Mouse (Mus musculus): ENCODE results near the gene Defb45. TPM values are rescaled to one million over a fixed set of nuclear protein-coding genes. Genes with fewer than 3 reads are reported as not detected.

Defb45 gene
- not detected in 2 replicates for polyA plus RNA-seq (2014; fragmentation: Nextera tagmentation; extraction: Ambion mirVana)

- DNase-seq (ENCODE audit: low spot score, missing footprints): peak; percentile 19
- Histone ChIP-seq H3K27ac (ENCODE audit: low read depth, low read length) (no peak within 1 kb of the TSS), H3K4me3 (ENCODE audit: low read depth, low read length) (no peak within 1 kb of the TSS), H3K27me3 (ENCODE audit: control insufficient read depth, insufficient read depth, low read length) (no peaks in the 10 kb centered on the region), H3K36me3 (ENCODE audit: control insufficient read depth, insufficient read depth, low read length) (no peaks in the 10 kb centered on the region), H3K4me2 (no peak within 1 kb of the TSS), H3K9me3 (ENCODE audit: control insufficient read depth, low read length) (no peaks in the 10 kb centered on the region), H3K9ac (ENCODE audit: low read length) (no peak within 1 kb of the TSS), H3K4me1 (ENCODE audit: control insufficient read depth, insufficient read depth, low read length) (no peaks in the 10 kb centered on the region)
- no peak for ATAC-seq (ENCODE audit: low FRiP score)
- 72% methylated on average over 7 of the region's 7 CpGs for WGBS
Observed at GRCm38 (mm10) chr2:152599299-152599698, at the start of gene Defb45. Gene Defb45, minus strand, starts transcription at chr2:152599399.

- ATAC-seq (ENCODE audit: low FRiP score) (no peak), DNase-seq (ENCODE audit: low spot score, missing footprints) (peak; percentile 87)
- WGBS: 20% methylated on average over 11 of the region's 11 CpGs
- H3K36me3 ChIP-seq (ENCODE audit: control insufficient read depth, insufficient read depth, low read length): no peaks in the 10 kb centered on the region
- H3K27ac ChIP-seq (ENCODE audit: low read depth, low read length): peak overlapping the region; percentile 14; the same call in 1 of the 2 replicates
- no peaks in the 10 kb centered on the region for H3K27me3 ChIP-seq (ENCODE audit: control insufficient read depth, insufficient read depth, low read length)
- H3K4me3 ChIP-seq (ENCODE audit: low read depth, low read length): no peak overlapping the region
- H3K4me1 ChIP-seq (ENCODE audit: control insufficient read depth, insufficient read depth, low read length): peaks cover 5% of the 10 kb centered on the region; the same call in 1 of the 2 replicates
- no peak overlapping the region for H3K4me2 ChIP-seq
- H3K9ac ChIP-seq (ENCODE audit: low read length): no peak overlapping the region; the same call in 1 of the 2 replicates
- no peaks in the 10 kb centered on the region for H3K9me3 ChIP-seq (ENCODE audit: control insufficient read depth, low read length)
Observed at GRCm38 (mm10) chr2:152639406-152640113, 40.4 kb upstream of the Defb45 start.

- Histone ChIP-seq H3K4me1 (ENCODE audit: control insufficient read depth, insufficient read depth, low read length) (peaks cover 5% of the 10 kb centered on the region; the same call in 1 of the 2 replicates), H3K4me2 (no peak overlapping the region), H3K27me3 (ENCODE audit: control insufficient read depth, insufficient read depth, low read length) (no peaks in the 10 kb centered on the region), H3K36me3 (ENCODE audit: control insufficient read depth, insufficient read depth, low read length) (no peaks in the 10 kb centered on the region), H3K9ac (ENCODE audit: low read length) (no peak overlapping the region), H3K9me3 (ENCODE audit: control insufficient read depth, low read length) (no peaks in the 10 kb centered on the region), H3K4me3 (ENCODE audit: low read depth, low read length) (no peak overlapping the region), H3K27ac (ENCODE audit: low read depth, low read length) (no peak overlapping the region)
- ATAC-seq (ENCODE audit: low FRiP score): no peak
- DNase-seq (ENCODE audit: low spot score, missing footprints): no peak
- whole genome bisulfite sequencing: 57% methylated on average over 6 of the region's 6 CpGs
Observed at GRCm38 (mm10) chr2:152638865-152639264, 39.7 kb upstream of the Defb45 start.

GRCm38 (mm10) chr2:152637381-152637780, 38.2 kb upstream of the Defb45 start:
- H3K9ac ChIP-seq (ENCODE audit: low read length): no peak overlapping the region
- WGBS: 88% methylated on average over 4 of the region's 4 CpGs
- ATAC-seq (ENCODE audit: low FRiP score) (no peak), DNase-seq (ENCODE audit: low spot score, missing footprints) (no peak)
- H3K36me3 ChIP-seq (ENCODE audit: control insufficient read depth, insufficient read depth, low read length): no peaks in the 10 kb centered on the region
- no peaks in the 10 kb centered on the region for H3K27me3 ChIP-seq (ENCODE audit: control insufficient read depth, insufficient read depth, low read length)
- H3K4me1 ChIP-seq (ENCODE audit: control insufficient read depth, insufficient read depth, low read length): peaks cover 5% of the 10 kb centered on the region; the same call in 1 of the 2 replicates
- H3K4me2 ChIP-seq: no peak overlapping the region
- no peaks in the 10 kb centered on the region for H3K9me3 ChIP-seq (ENCODE audit: control insufficient read depth, low read length)
- no peak overlapping the region for H3K27ac ChIP-seq (ENCODE audit: low read depth, low read length)
- H3K4me3 ChIP-seq (ENCODE audit: low read depth, low read length): no peak overlapping the region

GRCm38 (mm10) chr2:152637006-152637322, 37.8 kb upstream of the Defb45 start:
- 85% methylated on average over 6 of the region's 6 CpGs for WGBS

GRCm38 (mm10) chr2:152636246-152637005, 37.2 kb upstream of the Defb45 start:
- Histone ChIP-seq H3K4me2 (no peak overlapping the region), H3K4me3 (ENCODE audit: low read depth, low read length) (no peak overlapping the region), H3K4me1 (ENCODE audit: control insufficient read depth, insufficient read depth, low read length) (peaks cover 5% of the 10 kb centered on the region; the same call in 1 of the 2 replicates), H3K9ac (ENCODE audit: low read length) (no peak overlapping the region), H3K27me3 (ENCODE audit: control insufficient read depth, insufficient read depth, low read length) (no peaks in the 10 kb centered on the region), H3K27ac (ENCODE audit: low read depth, low read length) (no peak overlapping the region), H3K9me3 (ENCODE audit: control insufficient read depth, low read length) (no peaks in the 10 kb centered on the region), H3K36me3 (ENCODE audit: control insufficient read depth, insufficient read depth, low read length) (no peaks in the 10 kb centered on the region)
- DNase-seq (ENCODE audit: low spot score, missing footprints) (no peak), ATAC-seq (ENCODE audit: low FRiP score) (no peak)
- WGBS: 77% methylated on average over 23 of the region's 23 CpGs

More at GRCm38 (mm10) chr2:152637006-152637322, 37.8 kb upstream of the Defb45 start:
- no peak for ATAC-seq (ENCODE audit: low FRiP score)
- Histone ChIP-seq H3K9me3 (ENCODE audit: control insufficient read depth, low read length) (no peaks in the 10 kb centered on the region), H3K4me1 (ENCODE audit: control insufficient read depth, insufficient read depth, low read length) (peaks cover 5% of the 10 kb centered on the region; the same call in 1 of the 2 replicates), H3K4me3 (ENCODE audit: low read depth, low read length) (no peak overlapping the region), H3K9ac (ENCODE audit: low read length) (no peak overlapping the region), H3K4me2 (no peak overlapping the region), H3K27me3 (ENCODE audit: control insufficient read depth, insufficient read depth, low read length) (no peaks in the 10 kb centered on the region), H3K27ac (ENCODE audit: low read depth, low read length) (no peak overlapping the region), H3K36me3 (ENCODE audit: control insufficient read depth, insufficient read depth, low read length) (no peaks in the 10 kb centered on the region)
- DNase-seq (ENCODE audit: low spot score, missing footprints): no peak

- WGBS: 76% methylated on average over 29 of the region's 29 CpGs
- Histone ChIP-seq H3K4me3 (ENCODE audit: low read depth, low read length) (no peak overlapping the region), H3K9ac (ENCODE audit: low read length) (no peak overlapping the region), H3K27ac (ENCODE audit: low read depth, low read length) (no peak overlapping the region), H3K27me3 (ENCODE audit: control insufficient read depth, insufficient read depth, low read length) (no peaks in the 10 kb centered on the region), H3K4me2 (no peak overlapping the region), H3K36me3 (ENCODE audit: control insufficient read depth, insufficient read depth, low read length) (no peaks in the 10 kb centered on the region), H3K4me1 (ENCODE audit: control insufficient read depth, insufficient read depth, low read length) (0 out of 2 replicates have a peak, but pooled peaks cover under 1% of the 10 kb centered on the region), H3K9me3 (ENCODE audit: control insufficient read depth, low read length) (no peaks in the 10 kb centered on the region)
- ATAC-seq (ENCODE audit: low FRiP score): no peak
- DNase-seq (ENCODE audit: low spot score, missing footprints): no peak
Observed at GRCm38 (mm10) chr2:152634311-152634710, 35.1 kb upstream of the Defb45 start.

- Histone ChIP-seq H3K9ac (ENCODE audit: low read length) (no peak overlapping the region), H3K27ac (ENCODE audit: low read depth, low read length) (no peak overlapping the region), H3K9me3 (ENCODE audit: control insufficient read depth, low read length) (no peaks in the 10 kb centered on the region), H3K4me3 (ENCODE audit: low read depth, low read length) (no peak overlapping the region), H3K4me1 (ENCODE audit: control insufficient read depth, insufficient read depth, low read length) (no peaks in the 10 kb centered on the region), H3K4me2 (no peak overlapping the region), H3K27me3 (ENCODE audit: control insufficient read depth, insufficient read depth, low read length) (peaks cover 3% of the 10 kb centered on the region), H3K36me3 (ENCODE audit: control insufficient read depth, insufficient read depth, low read length) (no peaks in the 10 kb centered on the region)
- no peak for DNase-seq (ENCODE audit: low spot score, missing footprints)
- no peak for ATAC-seq (ENCODE audit: low FRiP score)
- WGBS: 46% methylated on average over 17 of the region's 17 CpGs
Observed at GRCm38 (mm10) chr2:152633334-152633733, 34.1 kb upstream of the Defb45 start.

- no peak overlapping the region for H3K27ac ChIP-seq (ENCODE audit: low read depth, low read length)
- no peak for ATAC-seq (ENCODE audit: low FRiP score)
- H3K27me3 ChIP-seq (ENCODE audit: control insufficient read depth, insufficient read depth, low read length): peaks cover 31% of the 10 kb centered on the region
- H3K4me3 ChIP-seq (ENCODE audit: low read depth, low read length): no peak overlapping the region
- no peaks in the 10 kb centered on the region for H3K36me3 ChIP-seq (ENCODE audit: control insufficient read depth, insufficient read depth, low read length)
- no peak for DNase-seq (ENCODE audit: low spot score, missing footprints)
- H3K9ac ChIP-seq (ENCODE audit: low read length): no peak overlapping the region
- H3K4me2 ChIP-seq: no peak overlapping the region
- 85% methylated on average over 6 of the region's 6 CpGs for WGBS
- no peaks in the 10 kb centered on the region for H3K9me3 ChIP-seq (ENCODE audit: control insufficient read depth, low read length)
- H3K4me1 ChIP-seq (ENCODE audit: control insufficient read depth, insufficient read depth, low read length): peaks cover 7% of the 10 kb centered on the region
Observed at GRCm38 (mm10) chr2:152629904-152630303, 30.7 kb upstream of the Defb45 start.
